Mouse (Mus musculus): Measurements from ENCODE around the gene Smim5. TPM values are rescaled to one million over a fixed set of nuclear protein-coding genes. Genes with fewer than 3 reads are reported as not detected.
A peak's percentile ranks its signal among the peaks of the same experiment; 100 is the strongest.

Smim5 gene
- polyA plus RNA-seq, 1 experiment from 2014 or later = 2.2 TPM

- H3K4me1 ChIP-seq = peaks cover 11% of the 10 kb centered on the region
- H3K4me3 ChIP-seq (replicated peaks) = no peak overlapping the region
- no peak overlapping the region for H3K9ac ChIP-seq (replicated peaks)
- H3K4me2 ChIP-seq = no peak overlapping the region
- H3K27me3 ChIP-seq (replicated peaks) = no peaks in the 10 kb centered on the region
- H3K36me3 ChIP-seq = peaks cover 20% of the 10 kb centered on the region
- no peak for ATAC-seq (ENCODE audit: low FRiP score)
- no peak overlapping the region for H3K27ac ChIP-seq (replicated peaks)
- H3K9me3 ChIP-seq (replicated peaks) = no peaks in the 10 kb centered on the region
- WGBS = 92% methylated on average over 7 of the region's 7 CpGs
These were observed 1.3 kb upstream of the Smim5 start for GRCm38 (mm10) chr11:115898446-115898845.

DNA sequence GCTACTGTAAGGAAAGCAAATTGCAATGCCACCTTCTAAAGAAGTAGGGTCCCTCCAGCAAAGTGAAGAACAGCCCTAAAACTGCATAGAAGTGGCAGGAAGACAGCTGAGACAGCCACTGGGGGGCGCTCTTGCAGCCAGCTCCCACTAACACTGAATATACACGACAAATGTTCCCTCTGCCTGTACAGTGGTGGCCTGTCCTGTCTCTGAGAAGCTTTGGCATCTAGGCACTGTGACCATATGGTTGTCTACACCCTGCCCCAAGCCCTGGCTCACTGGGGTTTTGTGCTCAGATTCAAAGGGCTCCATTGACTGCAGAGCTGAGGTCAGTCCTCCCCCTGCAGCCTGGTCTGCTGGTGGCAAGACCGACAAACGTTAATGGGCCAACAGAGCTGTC, 880 bp upstream of the Smim5 start:
- Histone ChIP-seq H3K36me3 (peaks cover 16% of the 10 kb centered on the region), H3K27ac (replicated peaks) (no peak overlapping the region), H3K4me3 (replicated peaks) (no peak overlapping the region), H3K9ac (replicated peaks) (no peak overlapping the region), H3K4me2 (no peak overlapping the region), H3K27me3 (replicated peaks) (no peaks in the 10 kb centered on the region), H3K9me3 (replicated peaks) (no peaks in the 10 kb centered on the region), H3K4me1 (peaks cover 12% of the 10 kb centered on the region)
- ATAC-seq (ENCODE audit: low FRiP score) = no peak; the same call in 1 of the 2 replicates
- WGBS = 17% methylated on average over 4 of the region's 4 CpGs

GRCm38 (mm10) chr11:115900561-115901337, 983 bp downstream of the Smim5 start:
- H3K9ac ChIP-seq (replicated peaks) = no peak overlapping the region
- peaks cover 13% of the 10 kb centered on the region for H3K4me1 ChIP-seq
- H3K36me3 ChIP-seq = peaks cover 7% of the 10 kb centered on the region
- H3K27ac ChIP-seq (replicated peaks) = no peak overlapping the region
- 81% methylated on average over 8 of the region's 8 CpGs for WGBS
- no peak for ATAC-seq (ENCODE audit: low FRiP score)
- 0 out of 2 replicates have a peak overlapping the region, but pooled peaks have one; percentile 2 for H3K4me2 ChIP-seq
- no peaks in the 10 kb centered on the region for H3K9me3 ChIP-seq (replicated peaks)
- no peak overlapping the region for H3K4me3 ChIP-seq (replicated peaks)
- no peaks in the 10 kb centered on the region for H3K27me3 ChIP-seq (replicated peaks)

DNA sequence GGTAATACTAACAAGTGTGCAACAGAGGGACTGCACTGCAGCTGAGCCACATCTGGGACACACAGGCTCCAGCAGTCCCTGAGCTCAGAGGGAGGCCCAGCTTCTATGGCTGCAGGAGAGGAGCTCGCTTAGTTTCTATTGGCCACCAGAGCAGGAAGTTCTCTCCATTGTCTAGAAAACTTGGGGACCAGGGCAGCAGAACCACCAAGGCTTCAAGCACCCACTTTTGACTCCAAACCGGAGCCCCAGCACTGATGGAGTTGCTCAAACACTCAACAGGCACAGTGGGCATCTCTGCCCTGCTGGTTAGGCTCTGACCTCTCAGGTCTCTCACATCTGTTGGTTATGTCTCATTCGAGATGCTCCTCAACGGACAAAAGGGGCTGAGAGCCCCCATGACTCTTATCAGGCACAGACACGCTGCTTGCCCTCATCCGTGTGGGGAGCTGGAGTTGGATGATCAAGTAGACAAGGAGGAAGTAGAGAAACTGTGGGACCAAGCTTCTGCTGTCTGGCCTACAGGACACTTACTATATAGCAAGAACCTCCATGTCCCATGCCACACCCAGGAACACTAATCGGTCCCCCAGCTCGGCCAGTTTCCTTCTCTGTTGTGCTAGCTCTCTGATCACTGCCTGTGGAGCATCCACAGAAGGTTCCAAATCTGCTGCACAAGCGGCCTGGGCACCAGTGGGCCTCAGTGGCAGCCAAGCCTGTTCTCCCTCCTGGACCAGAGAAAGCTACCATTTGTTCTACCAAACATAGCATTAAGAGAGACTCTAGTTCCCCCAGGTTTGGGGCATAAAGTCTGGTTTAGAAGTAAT, 1.8 kb downstream of the Smim5 start:
- H3K4me3 ChIP-seq (replicated peaks) = no peak overlapping the region
- H3K27ac ChIP-seq (replicated peaks) = no peak overlapping the region
- 85% methylated on average over 9 of the region's 9 CpGs for WGBS
- no peak overlapping the region for H3K4me2 ChIP-seq
- H3K27me3 ChIP-seq (replicated peaks) = no peaks in the 10 kb centered on the region
- H3K9ac ChIP-seq (replicated peaks) = no peak overlapping the region
- no peak for ATAC-seq (ENCODE audit: low FRiP score)
- no peaks in the 10 kb centered on the region for H3K9me3 ChIP-seq (replicated peaks)
- H3K36me3 ChIP-seq = peaks cover 6% of the 10 kb centered on the region
- H3K4me1 ChIP-seq = peaks cover 13% of the 10 kb centered on the region

GRCm38 (mm10) chr11:115902177-115902576, 2.4 kb downstream of the Smim5 start:
- Histone ChIP-seq H3K4me1 (peaks cover 13% of the 10 kb centered on the region), H3K27me3 (replicated peaks) (no peaks in the 10 kb centered on the region), H3K27ac (replicated peaks) (no peak overlapping the region), H3K9me3 (replicated peaks) (no peaks in the 10 kb centered on the region), H3K4me2 (no peak overlapping the region), H3K36me3 (no peaks in the 10 kb centered on the region), H3K9ac (replicated peaks) (no peak overlapping the region), H3K4me3 (replicated peaks) (no peak overlapping the region)
- ATAC-seq (ENCODE audit: low FRiP score) = no peak
- 90% methylated on average over 5 of the region's 5 CpGs for WGBS

DNA sequence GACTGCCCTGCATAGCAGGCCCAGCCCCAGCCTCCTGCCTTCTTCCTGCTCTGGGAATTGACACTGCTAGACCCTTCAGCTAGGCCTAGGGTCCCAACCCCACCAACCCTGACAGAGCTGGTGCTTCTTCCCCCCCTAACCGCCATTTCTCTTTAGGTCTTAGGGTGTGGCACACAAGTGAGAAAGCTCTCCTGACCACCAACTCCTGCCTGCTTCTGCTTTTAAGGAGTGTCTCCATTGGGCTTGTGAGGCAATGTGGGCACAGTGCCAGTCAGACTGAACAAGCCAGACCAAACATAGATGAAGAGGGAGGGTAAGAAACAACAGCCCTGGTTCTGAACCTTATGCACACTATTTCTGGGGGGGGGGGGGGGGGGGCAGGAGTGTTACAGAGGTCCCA, 3.1 kb downstream of the Smim5 start:
- Histone ChIP-seq H3K9ac (replicated peaks) (no peak overlapping the region), H3K36me3 (no peaks in the 10 kb centered on the region), H3K4me1 (peaks cover 13% of the 10 kb centered on the region), H3K4me2 (no peak overlapping the region), H3K4me3 (replicated peaks) (no peak overlapping the region), H3K9me3 (replicated peaks) (no peaks in the 10 kb centered on the region), H3K27me3 (replicated peaks) (no peaks in the 10 kb centered on the region), H3K27ac (replicated peaks) (no peak overlapping the region)
- WGBS = 87% methylated on average over 1 of the region's 1 CpGs
- ATAC-seq (ENCODE audit: low FRiP score) = no peak

GRCm38 (mm10) chr11:115903384-115904230, 3.8 kb downstream of the Smim5 start:
- H3K4me3 ChIP-seq (replicated peaks) = no peak overlapping the region
- H3K27ac ChIP-seq (replicated peaks) = no peak overlapping the region
- no peak overlapping the region for H3K9ac ChIP-seq (replicated peaks)
- ATAC-seq (ENCODE audit: low FRiP score) = no peak
- H3K27me3 ChIP-seq (replicated peaks) = no peaks in the 10 kb centered on the region
- WGBS = 78% methylated on average over 11 of the region's 11 CpGs
- no peaks in the 10 kb centered on the region for H3K36me3 ChIP-seq
- no peak overlapping the region for H3K4me2 ChIP-seq
- H3K9me3 ChIP-seq (replicated peaks) = no peaks in the 10 kb centered on the region
- H3K4me1 ChIP-seq = peaks cover 13% of the 10 kb centered on the region

- peaks cover 13% of the 10 kb centered on the region for H3K4me1 ChIP-seq
- ATAC-seq (ENCODE audit: low FRiP score) = no peak
- H3K4me2 ChIP-seq = no peak overlapping the region
- WGBS = 82% methylated on average over 8 of the region's 8 CpGs
- H3K36me3 ChIP-seq = no peaks in the 10 kb centered on the region
- H3K9me3 ChIP-seq (replicated peaks) = no peaks in the 10 kb centered on the region
- H3K27me3 ChIP-seq (replicated peaks) = no peaks in the 10 kb centered on the region
- no peak overlapping the region for H3K9ac ChIP-seq (replicated peaks)
- H3K27ac ChIP-seq (replicated peaks) = no peak overlapping the region
- H3K4me3 ChIP-seq (replicated peaks) = no peak overlapping the region
These were observed 4.6 kb downstream of the Smim5 start for GRCm38 (mm10) chr11:115904231-115904955.

GRCm38 (mm10) chr11:115904956-115905790, 5.4 kb downstream of the Smim5 start:
- no peak overlapping the region for H3K27ac ChIP-seq (replicated peaks)
- WGBS = 66% methylated on average over 16 of the region's 16 CpGs
- no peak overlapping the region for H3K4me2 ChIP-seq
- H3K4me3 ChIP-seq (replicated peaks) = no peak overlapping the region
- H3K36me3 ChIP-seq = no peaks in the 10 kb centered on the region
- peaks cover 6% of the 10 kb centered on the region for H3K4me1 ChIP-seq
- no peaks in the 10 kb centered on the region for H3K27me3 ChIP-seq (replicated peaks)
- ATAC-seq (ENCODE audit: low FRiP score) = no peak
- no peak overlapping the region for H3K9ac ChIP-seq (replicated peaks)
- H3K9me3 ChIP-seq (replicated peaks) = no peaks in the 10 kb centered on the region

GRCm38 (mm10) chr11:115906116-115906515, 6.3 kb downstream of the Smim5 start:
- no peaks in the 10 kb centered on the region for H3K9me3 ChIP-seq (replicated peaks)
- ATAC-seq (ENCODE audit: low FRiP score) = no peak
- H3K9ac ChIP-seq (replicated peaks) = no peak overlapping the region
- no peaks in the 10 kb centered on the region for H3K36me3 ChIP-seq
- no peak overlapping the region for H3K4me3 ChIP-seq (replicated peaks)
- 0 out of 2 replicates have a peak, but pooled peaks cover 2% of the 10 kb centered on the region for H3K4me1 ChIP-seq
- H3K27ac ChIP-seq (replicated peaks) = no peak overlapping the region
- no peaks in the 10 kb centered on the region for H3K27me3 ChIP-seq (replicated peaks)
- no peak overlapping the region for H3K4me2 ChIP-seq
- WGBS = 86% methylated on average over 3 of the region's 3 CpGs

All from neural tube, embryonic 15.5 days (tissue).